Mouse (Mus musculus): ENCODE data around the gene Dus4l.

Gene Dus4l

DNA sequence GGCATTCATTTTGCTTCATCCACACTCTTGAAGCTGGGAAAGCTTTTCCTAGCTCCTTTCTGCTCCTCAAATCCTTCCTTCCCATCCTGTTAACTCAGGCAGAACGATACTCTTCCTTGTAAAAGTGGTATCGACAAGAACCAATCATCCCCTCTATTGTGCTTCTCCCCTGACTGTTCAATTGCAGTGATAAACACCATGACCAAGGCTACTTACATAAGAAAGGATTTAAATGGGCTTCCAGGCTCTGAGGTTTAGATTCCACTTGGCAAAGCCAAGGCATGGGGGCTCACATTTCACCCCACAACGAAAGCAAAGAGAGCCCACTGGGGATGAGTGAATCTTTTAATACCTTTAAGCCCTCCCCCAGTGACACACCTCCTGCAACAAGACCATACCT is 46.5 kb downstream of the Dus4l start:
- in situ Hi-C loops (cut with MboI; ENCODE audit: low pct_unique_long_range_greater_than_20kb in 1 of 2, low sequenced_read_pairs in 2 of 2, unreplicated experiment in 1 of 2) = no loop called here

DNA sequence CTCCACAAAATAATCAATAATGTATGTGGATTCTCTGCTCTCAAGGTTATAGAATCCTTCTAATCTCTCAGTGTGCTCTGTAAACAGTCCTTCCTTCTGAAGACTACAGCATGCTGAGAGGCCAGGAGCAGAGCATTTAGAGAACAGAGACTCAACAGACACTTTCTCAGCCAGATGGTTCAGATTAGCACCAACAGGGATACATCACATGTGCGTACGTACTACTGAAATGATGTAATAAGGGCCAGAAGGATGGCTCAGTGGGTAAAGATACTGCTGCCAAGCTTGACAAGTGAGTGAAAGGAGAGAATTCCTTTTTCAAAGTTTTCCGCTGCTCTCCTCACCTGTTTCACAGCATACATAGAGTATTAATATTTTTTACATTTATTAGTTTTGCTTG is 49.7 kb downstream of the Dus4l start:
- in situ Hi-C loops (cut with MboI; ENCODE audit: low pct_unique_long_range_greater_than_20kb in 1 of 2, low sequenced_read_pairs in 2 of 2, unreplicated experiment in 1 of 2) = no loop called here

DNA sequence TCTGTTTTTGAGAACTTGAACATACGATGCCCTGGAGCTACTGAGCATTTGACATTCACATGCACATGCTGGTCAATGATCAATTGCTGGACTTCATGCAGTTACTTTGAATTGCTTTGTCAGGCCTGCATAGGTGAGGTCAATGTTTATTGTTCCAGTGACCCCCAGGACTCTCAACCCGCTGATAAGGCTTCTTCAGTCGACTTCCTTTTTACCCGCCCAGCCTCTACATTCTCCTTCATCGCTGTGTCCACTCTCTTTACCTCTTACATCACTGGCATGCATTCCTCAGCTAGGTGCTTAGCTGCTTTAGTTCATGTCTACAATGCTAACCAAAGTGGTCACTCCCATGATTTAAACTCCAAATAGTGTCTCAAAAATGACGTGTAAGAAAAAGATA is 51.0 kb downstream of the Dus4l start:
- in situ Hi-C loops (cut with MboI; ENCODE audit: low pct_unique_long_range_greater_than_20kb in 1 of 2, low sequenced_read_pairs in 2 of 2, unreplicated experiment in 1 of 2) = no loop called here

DNA sequence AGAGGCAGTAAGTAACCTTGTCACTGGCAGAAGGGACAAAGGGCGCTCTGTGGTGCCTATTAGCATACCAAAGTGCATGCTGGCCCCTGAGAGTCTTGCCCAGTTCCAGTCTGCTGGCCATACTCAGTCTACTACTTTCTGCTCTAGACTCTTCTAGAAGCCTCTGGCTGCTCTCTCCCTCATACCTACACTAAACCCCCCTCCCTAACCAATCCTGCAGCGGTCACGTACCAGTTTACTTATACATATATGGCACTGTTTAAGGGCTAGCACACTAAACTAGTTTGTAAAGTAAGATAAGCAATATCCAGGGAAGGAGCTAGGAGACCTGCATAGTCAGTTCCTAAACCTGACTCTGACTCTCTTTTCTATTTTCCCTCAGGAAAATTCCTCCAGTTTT is 60.3 kb downstream of the Dus4l start:
- in situ Hi-C loops (cut with MboI; ENCODE audit: low pct_unique_long_range_greater_than_20kb in 1 of 2, low sequenced_read_pairs in 2 of 2, unreplicated experiment in 1 of 2) = no loop called here

DNA sequence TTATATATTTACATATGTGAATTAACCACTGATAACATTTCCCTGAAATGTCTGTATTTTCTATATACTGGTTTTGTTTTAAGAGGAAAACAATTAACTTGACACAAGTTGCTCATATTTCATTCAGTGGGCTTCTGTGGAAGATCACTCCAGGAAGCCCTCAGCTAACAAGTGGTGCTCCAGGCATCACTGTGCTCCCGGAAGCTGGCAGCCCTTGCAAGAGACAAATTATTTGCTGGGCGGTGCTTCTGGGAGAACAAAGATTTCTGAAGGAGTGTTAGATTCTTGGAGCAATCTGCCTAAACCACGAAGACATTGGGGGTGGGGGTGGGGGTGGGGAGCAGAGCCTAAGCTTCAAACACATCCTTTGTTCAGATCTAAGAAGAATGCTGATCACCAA is 62.6 kb downstream of the Dus4l start:
- in situ Hi-C loops (cut with MboI; ENCODE audit: low pct_unique_long_range_greater_than_20kb in 1 of 2, low sequenced_read_pairs in 2 of 2, unreplicated experiment in 1 of 2) = no loop called here

Measured in mouse embryonic stem cell (cell line).